10 mouse cellular contexts compared by ENCODE assay signal in the genomic region with DNA sequence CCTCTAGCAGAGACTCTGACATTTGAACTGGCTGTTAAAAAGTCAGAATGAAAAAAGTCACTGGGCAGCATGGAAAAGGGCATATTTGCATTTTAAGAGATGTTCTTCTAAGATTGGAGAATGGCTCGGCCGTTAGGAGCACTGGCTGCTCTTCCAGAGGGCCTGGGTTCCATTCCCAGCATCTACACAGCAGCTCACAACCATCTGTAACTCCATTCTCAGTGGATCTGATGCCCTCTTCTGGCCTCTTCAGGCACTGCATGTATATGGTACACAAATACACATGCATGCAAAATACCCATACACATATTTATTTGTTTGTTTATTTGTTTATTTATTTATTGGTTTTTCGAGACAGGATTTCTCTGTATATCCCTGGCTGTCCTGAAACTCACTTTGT. TPM values are rescaled to one million over a fixed set of nuclear protein-coding genes. Genes with fewer than 3 reads are reported as not detected.
DNase-seq lines count a peak whose midpoint lies in the region; ATAC-seq and TF ChIP-seq lines count a peak whose summit lies in the region.
"Had no signal": no experiment of that assay in that cellular context is flagged by ENCODE, and none has a peak within 500 bp of the region (broad histone marks: within the 10 kb centered on the region; RNA-seq: fewer than 3 reads in every experiment).

No protein-coding gene starts in this region.

- TF ChIP-seq EP300 in heart, postnatal 0 days (IDR thresholded peaks at IDR 0.05; ENCODE audit: low read depth): no peak

- no peak overlapping the region for H3K27ac ChIP-seq in heart, postnatal 0 days (ENCODE audit: low read depth)
- no peak overlapping the region for H3K27ac ChIP-seq in hindbrain, embryonic 12.5 days
- H3K27ac ChIP-seq: heart, embryonic 15.5 days; macrophage had no signal

- no peak overlapping the region for H3K4me2 ChIP-seq in heart, postnatal 0 days (ENCODE audit: low read depth, low read length)
- no peak overlapping the region for H3K4me2 ChIP-seq in hindbrain, embryonic 12.5 days (replicated peaks)
- H3K4me2 ChIP-seq: heart, embryonic 15.5 days had no signal

- peak; percentile 43 for TF ChIP-seq CTCF in heart, postnatal 0 days (IDR thresholded peaks at IDR 0.05; ENCODE audit: low read depth)
- TF ChIP-seq CTCF in E14TG2a.4 (conservative IDR thresholded peaks at IDR 0.05; ENCODE audit: low read length): peak; percentile 46

- H3K27me3 ChIP-seq in heart, postnatal 0 days (ENCODE audit: control insufficient read depth, insufficient read depth, low read length): no peaks in the 10 kb centered on the region
- peaks cover 28% of the 10 kb centered on the region for H3K27me3 ChIP-seq in E14TG2a.4 (ENCODE audit: insufficient read depth, low read length)
- H3K27me3 ChIP-seq in hindbrain, embryonic 12.5 days: no peaks in the 10 kb centered on the region
- H3K27me3 ChIP-seq: heart, embryonic 15.5 days had no signal

- WGBS in heart, postnatal 0 days: 75% methylated on average over 3 of the region's 3 CpGs
- WGBS in hindbrain, embryonic 12.5 days: 86% methylated on average over 3 of the region's 3 CpGs

- ATAC-seq in heart, postnatal 0 days (ENCODE audit: insufficient read depth, low read depth): no peak
- ATAC-seq in hindbrain, embryonic 12.5 days (ENCODE audit: low FRiP score): no peak

- H3K4me3 ChIP-seq in heart, postnatal 0 days (ENCODE audit: low read depth, low read length): no peak overlapping the region
- H3K4me3 ChIP-seq in E14TG2a.4 (replicated peaks; ENCODE audit: low read length): no peak overlapping the region
- no peak overlapping the region for H3K4me3 ChIP-seq in hindbrain, embryonic 12.5 days
- H3K4me3 ChIP-seq: heart, embryonic 15.5 days had no signal

- 0 out of 2 replicates have a peak, but pooled peaks cover 5% of the 10 kb centered on the region for H3K4me1 ChIP-seq in heart, postnatal 0 days (ENCODE audit: control insufficient read depth, insufficient read depth)
- H3K4me1 ChIP-seq in E14TG2a.4 (replicated peaks; ENCODE audit: low read depth, low read length): peaks cover 20% of the 10 kb centered on the region
- peaks cover 12% of the 10 kb centered on the region for H3K4me1 ChIP-seq in hindbrain, embryonic 12.5 days

- intact Hi-C loops in heart, postnatal 25 days (cut with DNase I): loop anchor here (10.0 kb wide), 1 partner anchor 284 kb away; no protein-coding TSS in a partner anchor

- 0 out of 2 replicates have a peak, but pooled peaks cover 5% of the 10 kb centered on the region for H3K36me3 ChIP-seq in heart, postnatal 0 days (replicated peaks; ENCODE audit: control insufficient read depth, insufficient read depth, low read length)
- no peaks in the 10 kb centered on the region for H3K36me3 ChIP-seq in E14TG2a.4 (ENCODE audit: insufficient read depth, low read length)
- no peaks in the 10 kb centered on the region for H3K36me3 ChIP-seq in hindbrain, embryonic 12.5 days
- H3K36me3 ChIP-seq: heart, embryonic 15.5 days had no signal

- H3K9me3 ChIP-seq in heart, postnatal 0 days (replicated peaks; ENCODE audit: control insufficient read depth, low read length): no peaks in the 10 kb centered on the region
- H3K9me3 ChIP-seq in E14TG2a.4 (ENCODE audit: low read length): 0 out of 2 replicates have a peak, but pooled peaks cover 4% of the 10 kb centered on the region
- H3K9me3 ChIP-seq in hindbrain, embryonic 12.5 days (replicated peaks): no peaks in the 10 kb centered on the region
- H3K9me3 ChIP-seq: heart, embryonic 15.5 days had no signal

- no peak overlapping the region for H3K9ac ChIP-seq in heart, postnatal 0 days (replicated peaks; ENCODE audit: low read depth, low read length)
- H3K9ac ChIP-seq in hindbrain, embryonic 12.5 days: no peak overlapping the region
- H3K9ac ChIP-seq: heart, embryonic 15.5 days had no signal

- DNase-seq in heart, postnatal 0 days (ENCODE audit: low spot score): no peak
- no peak for DNase-seq in heart, postnatal 25 days (ENCODE audit: low spot score)
- DNase-seq in c-Kit-positive CD71-positive TER-119-positive erythroid progenitor cells, embryonic 14.5 days (ENCODE audit: low spot score): peak; percentile 60
- DNase-seq in lung, postnatal 14 days: peak; percentile 52
- DNase-seq in urinary bladder, postnatal 4 days (ENCODE audit: low spot score in 2 of 2): no peak
- no peak for DNase-seq in ovary, postnatal 36 days (ENCODE audit: low spot score)

RNA-seq across cellular contexts. Expression of gene Nlrx1, which starts 0.7 kb away (rescaled TPM):
- 10.4 and 15.4 TPM in 2 replicates for total RNA-seq in heart, postnatal 0 days (2014; rRNA removed; ENCODE audit: low replicate concordance)
- polyA plus RNA-seq in heart, postnatal 0 days (2015; fragmentation: Nextera tagmentation; extraction: Ambion mirVana): 8.9 and 10.2 TPM in 2 replicates
- total RNA-seq in heart, postnatal 25 days (2021): 10 to 100 TPM; 19.4 to 20.7 TPM
- 5.1 and 5.6 TPM in 2 replicates for polyA plus RNA-seq in hindbrain, embryonic 12.5 days (2016; fragmentation: Nextera tagmentation; extraction: Ambion mirVana)

RNA-seq across cellular contexts. Expression of gene Pdzd3, which starts 17.8 kb away (rescaled TPM):
- total RNA-seq in heart, postnatal 0 days (2014; rRNA removed; ENCODE audit: low replicate concordance): not detected in 2 replicates
- polyA plus RNA-seq in heart, postnatal 0 days (2015; fragmentation: Nextera tagmentation; extraction: Ambion mirVana): 0.07 and 0.10 TPM in 2 replicates
- 1 to 10 TPM; 4.3 to 4.4 TPM for total RNA-seq in heart, postnatal 25 days (2021)
- polyA plus RNA-seq in hindbrain, embryonic 12.5 days (2016; fragmentation: Nextera tagmentation; extraction: Ambion mirVana): 0.15 TPM in 1 of 2 replicates, not detected in the other
- polyA plus RNA-seq: macrophage had no signal

RNA-seq across cellular contexts. Expression of gene Abcg4, which starts 19.3 kb away (rescaled TPM):
- 1.7 and 2.1 TPM in 2 replicates for total RNA-seq in heart, postnatal 0 days (2014; rRNA removed; ENCODE audit: low replicate concordance)
- polyA plus RNA-seq in heart, postnatal 0 days (2015; fragmentation: Nextera tagmentation; extraction: Ambion mirVana): 0.49 and 0.69 TPM in 2 replicates
- under 1 TPM; 0.34 to 0.42 TPM for total RNA-seq in heart, postnatal 25 days (2021)
- 12.9 and 13.5 TPM in 2 replicates for polyA plus RNA-seq in hindbrain, embryonic 12.5 days (2016; fragmentation: Nextera tagmentation; extraction: Ambion mirVana)
- polyA plus RNA-seq: macrophage had no signal

RNA-seq across cellular contexts. Expression of gene Ccdc153, which starts 28.6 kb away (rescaled TPM):
- total RNA-seq in heart, postnatal 0 days (2014; rRNA removed; ENCODE audit: low replicate concordance): not detected in 2 replicates
- 2.0 TPM in 1 of 2 replicates, not detected in the other for polyA plus RNA-seq in heart, postnatal 0 days (2015; fragmentation: Nextera tagmentation; extraction: Ambion mirVana)
- total RNA-seq in heart, postnatal 25 days (2021): not detected
- not detected in 2 replicates for polyA plus RNA-seq in hindbrain, embryonic 12.5 days (2016; fragmentation: Nextera tagmentation; extraction: Ambion mirVana)
- polyA plus RNA-seq: macrophage had no signal

RNA-seq across cellular contexts. Expression of gene Cbl, which starts 35.2 kb away (rescaled TPM):
- total RNA-seq in heart, postnatal 0 days (2014; rRNA removed; ENCODE audit: low replicate concordance): 17.6 and 18.6 TPM in 2 replicates
- polyA plus RNA-seq in heart, postnatal 0 days (2015; fragmentation: Nextera tagmentation; extraction: Ambion mirVana): 4.3 and 5.2 TPM in 2 replicates
- 10 to 100 TPM; 18.6 to 22.4 TPM for total RNA-seq in heart, postnatal 25 days (2021)
- 26.2 and 30.5 TPM in 2 replicates for polyA plus RNA-seq in hindbrain, embryonic 12.5 days (2016; fragmentation: Nextera tagmentation; extraction: Ambion mirVana)

Comparison
In these comparisons a context has a peak if more than half of its experiments do, and no peak if none do; other contexts are left out.
1. DNase-seq: peak in c-Kit-positive CD71-positive TER-119-positive erythroid progenitor cells, embryonic 14.5 days (single experiment) and lung, postnatal 14 days (single experiment); none in heart, postnatal 0 days (single experiment), heart, postnatal 25 days (single experiment), urinary bladder, postnatal 4 days (0 of 2) and ovary, postnatal 36 days (single experiment).